26 mouse cellular contexts compared by ENCODE assay signal in genomic region chr4:148978926-148979325, GRCm38 (mm10).
DNase-seq lines count a peak whose midpoint lies in the region; ATAC-seq and TF ChIP-seq lines count a peak whose summit lies in the region.
"Had no signal": no experiment of that assay in that cellular context is flagged by ENCODE, and none has a peak within 500 bp of the region (broad histone marks: within the 10 kb centered on the region; RNA-seq: fewer than 3 reads in every experiment).

No protein-coding gene starts in this region.

- H3K4me3 ChIP-seq in embryonic facial prominence, embryonic 15.5 days (replicated peaks) = no peak overlapping the region
- H3K4me3 ChIP-seq in embryonic facial prominence, embryonic 10.5 days = no peak overlapping the region
- no peak overlapping the region for H3K4me3 ChIP-seq in heart, postnatal 0 days (ENCODE audit: low read depth, low read length)
- H3K4me3 ChIP-seq in lung, embryonic 16.5 days (ENCODE audit: low read length) = no peak overlapping the region
- H3K4me3 ChIP-seq: forebrain, embryonic 15.5 days; hindbrain, embryonic 10.5 days; liver, embryonic 12.5 days; megakaryocyte, embryonic 14.5 days; midbrain, embryonic 12.5 days; myocyte had no signal

- TF ChIP-seq EP300 in heart, postnatal 0 days (IDR thresholded peaks at IDR 0.05; ENCODE audit: low read depth) = no peak

- H3K4me1 ChIP-seq in embryonic facial prominence, embryonic 15.5 days = peaks cover 29% of the 10 kb centered on the region
- H3K4me1 ChIP-seq in embryonic facial prominence, embryonic 10.5 days = peaks cover 59% of the 10 kb centered on the region
- peaks cover 32% of the 10 kb centered on the region for H3K4me1 ChIP-seq in heart, postnatal 0 days (ENCODE audit: control insufficient read depth, insufficient read depth)
- H3K4me1 ChIP-seq in lung, embryonic 16.5 days (replicated peaks; ENCODE audit: control insufficient read depth, insufficient read depth, low read length) = peaks cover 13% of the 10 kb centered on the region

- no peak for ATAC-seq in embryonic facial prominence, embryonic 15.5 days (ENCODE audit: insufficient number of reproducible peaks, low FRiP score, low TSS enrichment, low read depth)
- ATAC-seq in heart, postnatal 0 days (ENCODE audit: insufficient read depth, low read depth) = no peak
- no peak for ATAC-seq in lung, embryonic 16.5 days (ENCODE audit: low read depth)
- ATAC-seq: forebrain, embryonic 15.5 days; hindbrain, postnatal 0 days; intestine, embryonic 16.5 days; liver, embryonic 12.5 days; liver, postnatal 0 days had no signal

- intact Hi-C loops in heart, postnatal 25 days (cut with DNase I) = no loop called here
- intact Hi-C loops in gastrocnemius, postnatal 36 days (cut with DNase I) = no loop called here

- H3K36me3 ChIP-seq in embryonic facial prominence, embryonic 15.5 days = peaks cover 4% of the 10 kb centered on the region; the same call in 1 of the 2 replicates
- peaks cover 22% of the 10 kb centered on the region for H3K36me3 ChIP-seq in embryonic facial prominence, embryonic 10.5 days (replicated peaks)
- peaks cover 6% of the 10 kb centered on the region; the same call in 1 of the 2 replicates for H3K36me3 ChIP-seq in heart, postnatal 0 days (replicated peaks; ENCODE audit: control insufficient read depth, insufficient read depth, low read length)
- H3K36me3 ChIP-seq in lung, embryonic 16.5 days (ENCODE audit: control insufficient read depth, insufficient read depth, low read length) = peaks cover 3% of the 10 kb centered on the region; the same call in 1 of the 2 replicates
- H3K36me3 ChIP-seq: forebrain, embryonic 15.5 days; midbrain, embryonic 12.5 days had no signal

- H3K27ac ChIP-seq in embryonic facial prominence, embryonic 15.5 days (replicated peaks) = peak overlapping the region; percentile 17; the same call in 1 of the 2 replicates
- H3K27ac ChIP-seq in embryonic facial prominence, embryonic 10.5 days (replicated peaks) = no peak overlapping the region
- 0 out of 2 replicates have a peak overlapping the region, but pooled peaks have one; percentile 25 for H3K27ac ChIP-seq in heart, postnatal 0 days (ENCODE audit: low read depth)
- peak overlapping the region; percentile 46; the same call in 1 of the 2 replicates for H3K27ac ChIP-seq in lung, embryonic 16.5 days (ENCODE audit: low read length)
- H3K27ac ChIP-seq: forebrain, embryonic 15.5 days; hindbrain, postnatal 0 days; liver, embryonic 12.5 days; midbrain, embryonic 12.5 days had no signal

- DNase-seq in embryonic facial prominence, embryonic 10.5 days (ENCODE audit: low spot score) = no peak
- DNase-seq in heart, postnatal 0 days (ENCODE audit: low spot score) = no peak
- no peak for DNase-seq in heart, postnatal 25 days (ENCODE audit: low spot score)
- DNase-seq in lung, postnatal 14 days = no peak
- no peak for DNase-seq in gastrocnemius, postnatal 36 days
- DNase-seq: cerebellum, adult 11-12 months; cerebellum, postnatal 14 days; gastrocnemius, postnatal 25 days; kidney, adult 9 months; layer of hippocampus, postnatal 36 days; left cerebral cortex, postnatal 4 days; liver, postnatal 0 days; retina, postnatal 1 day; right cerebral cortex, postnatal 14 days had no signal

- no peaks in the 10 kb centered on the region for H3K9me3 ChIP-seq in embryonic facial prominence, embryonic 15.5 days (replicated peaks)
- H3K9me3 ChIP-seq in embryonic facial prominence, embryonic 10.5 days = no peaks in the 10 kb centered on the region
- no peaks in the 10 kb centered on the region for H3K9me3 ChIP-seq in heart, postnatal 0 days (replicated peaks; ENCODE audit: control insufficient read depth, low read length)
- no peaks in the 10 kb centered on the region for H3K9me3 ChIP-seq in lung, embryonic 16.5 days (ENCODE audit: control insufficient read depth, low read length)
- H3K9me3 ChIP-seq: forebrain, embryonic 15.5 days; hindbrain, embryonic 10.5 days; liver, embryonic 12.5 days; midbrain, embryonic 12.5 days had no signal

- no peak for TF ChIP-seq CTCF in heart, postnatal 0 days (IDR thresholded peaks at IDR 0.05; ENCODE audit: low read depth)

- H3K27me3 ChIP-seq in embryonic facial prominence, embryonic 15.5 days = 0 out of 2 replicates have a peak, but pooled peaks cover 3% of the 10 kb centered on the region
- H3K27me3 ChIP-seq in embryonic facial prominence, embryonic 10.5 days (replicated peaks; ENCODE audit: low read depth, poor library complexity, severe bottlenecking) = no peaks in the 10 kb centered on the region
- H3K27me3 ChIP-seq in heart, postnatal 0 days (ENCODE audit: control insufficient read depth, insufficient read depth, low read length) = no peaks in the 10 kb centered on the region
- no peaks in the 10 kb centered on the region for H3K27me3 ChIP-seq in lung, embryonic 16.5 days (ENCODE audit: control insufficient read depth, insufficient read depth, low read depth, low read length)
- H3K27me3 ChIP-seq: CH12.LX; forebrain, embryonic 15.5 days; liver, embryonic 12.5 days; megakaryocyte, embryonic 14.5 days; Patski had no signal

- 71% methylated on average over 11 of the region's 11 CpGs for WGBS in embryonic facial prominence, embryonic 15.5 days
- 90% methylated on average over 11 of the region's 11 CpGs for WGBS in embryonic facial prominence, embryonic 10.5 days
- WGBS in heart, postnatal 0 days = 67% methylated on average over 11 of the region's 11 CpGs
- 86% methylated on average over 11 of the region's 11 CpGs for WGBS in lung, embryonic 16.5 days

- H3K4me2 ChIP-seq in embryonic facial prominence, embryonic 15.5 days (replicated peaks) = no peak overlapping the region
- no peak overlapping the region for H3K4me2 ChIP-seq in heart, postnatal 0 days (ENCODE audit: low read depth, low read length)
- H3K4me2 ChIP-seq in lung, embryonic 16.5 days (ENCODE audit: low read depth, low read length) = no peak overlapping the region
- H3K4me2 ChIP-seq: forebrain, embryonic 15.5 days; liver, embryonic 12.5 days; midbrain, embryonic 12.5 days had no signal

- H3K9ac ChIP-seq in embryonic facial prominence, embryonic 15.5 days = no peak overlapping the region
- no peak overlapping the region for H3K9ac ChIP-seq in heart, postnatal 0 days (replicated peaks; ENCODE audit: low read depth, low read length)
- no peak overlapping the region for H3K9ac ChIP-seq in lung, embryonic 16.5 days (ENCODE audit: low read length)
- H3K9ac ChIP-seq: forebrain, embryonic 15.5 days; liver, embryonic 12.5 days; liver, postnatal 0 days; midbrain, embryonic 12.5 days had no signal
